Mouse (Mus musculus) erythroblast, embryonic 14.5 days (primary cell): ENCODE results near the gene Kif17.

Source experiments
- GATA1 ChIP-seq: IDR thresholded peaks from 2 replicates; pipeline ENCODE4 v1.6.1; 2012; ENCODE audit warnings: low read length, inconsistent platforms, mixed read lengths
- TAL1 ChIP-seq: IDR thresholded peaks from 3 replicates; pipeline ENCODE4 v1.6.1; 2012; ENCODE audit warnings: low read length, inconsistent platforms, mixed read lengths

GRCm38 (mm10) chr4:138258663-138259062 lies 8.4 kb downstream of the Kif17 start:
- no peak for TF ChIP-seq TAL1
- no peak for TF ChIP-seq GATA1
